Mouse (Mus musculus): ENCODE measurements around the gene Ipmk.

GRCm38 (mm10) chr10:71381471-71382033 lies 34.0 kb downstream of the Ipmk start:
- TF ChIP-seq POLR2A (IDR thresholded peaks at IDR 0.05; ENCODE audit: borderline replicate concordance, insufficient read depth, low read length) (no peak), CTCF (IDR thresholded peaks at IDR 0.05; ENCODE audit: borderline replicate concordance, insufficient read depth, low read depth, low read length) (no peak)

Data from cerebellum, adult 2 months (tissue).